In the genomic region with DNA sequence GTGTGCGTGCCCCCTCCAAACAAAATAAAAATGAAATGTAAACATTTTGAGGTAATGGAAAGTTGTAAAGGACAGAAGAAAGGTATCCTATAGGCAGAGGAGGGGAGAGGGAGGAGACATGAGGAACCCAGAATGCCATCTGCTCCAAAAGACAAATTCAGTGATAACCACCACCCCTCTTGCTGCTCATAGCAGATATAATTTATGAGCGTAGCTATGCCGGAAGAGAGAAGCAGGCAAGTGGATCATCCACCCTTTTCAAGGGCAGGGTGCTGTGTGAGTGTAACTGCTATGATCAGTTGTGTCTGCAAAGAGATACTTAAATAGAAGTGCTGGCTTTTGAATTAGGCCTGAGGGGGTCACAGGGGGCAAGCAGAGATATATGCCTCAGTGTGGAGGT, we compare ENCODE assay signal across 29 mouse cellular contexts. TPM values are rescaled to one million over a fixed set of nuclear protein-coding genes. Genes with fewer than 3 reads are reported as not detected.
DNase-seq lines count a peak whose midpoint lies in the region; ATAC-seq lines count a peak whose summit lies in the region.
"Had no signal": no experiment of that assay in that cellular context is flagged by ENCODE, and none has a peak within 500 bp of the region (broad histone marks: within the 10 kb centered on the region; RNA-seq: fewer than 3 reads in every experiment).

No protein-coding gene starts in this region.

- ATAC-seq in erythroblast, adult 5-6 weeks (replicated peaks; ENCODE audit: low FRiP score, poor library complexity, severe bottlenecking) = peak; percentile 89
- ATAC-seq in liver, embryonic 13.5 days (ENCODE audit: low read depth) = peak; percentile 87
- ATAC-seq in megakaryocyte-erythroid progenitor cell, adult 5-6 weeks (replicated peaks; ENCODE audit: low FRiP score, low TSS enrichment, poor library complexity, severe bottlenecking) = peak; percentile 81
- no peak for ATAC-seq in midbrain, embryonic 14.5 days (ENCODE audit: low FRiP score, low TSS enrichment)
- ATAC-seq: forebrain, postnatal 0 days; intestine, embryonic 16.5 days; midbrain, embryonic 13.5 days had no signal

- H3K4me3 ChIP-seq in liver, embryonic 13.5 days (replicated peaks) = no peak overlapping the region
- H3K4me3 ChIP-seq in hindbrain, embryonic 10.5 days = no peak overlapping the region
- no peak overlapping the region for H3K4me3 ChIP-seq in midbrain, embryonic 14.5 days (replicated peaks; ENCODE audit: low read depth, low read length)
- H3K4me3 ChIP-seq: heart, embryonic 10.5 days; heart, embryonic 15.5 days; hindbrain, embryonic 13.5 days; megakaryocyte, embryonic 14.5 days; midbrain, embryonic 13.5 days had no signal

- H3K27ac ChIP-seq in liver, embryonic 13.5 days = peak overlapping the region; percentile 69
- no peak overlapping the region for H3K27ac ChIP-seq in hindbrain, embryonic 10.5 days
- no peak overlapping the region for H3K27ac ChIP-seq in midbrain, embryonic 14.5 days (replicated peaks; ENCODE audit: low read depth, low read length)
- H3K27ac ChIP-seq: heart, embryonic 10.5 days; heart, embryonic 15.5 days; hindbrain, embryonic 13.5 days; midbrain, embryonic 13.5 days had no signal

- peaks cover 5% of the 10 kb centered on the region; the same call in 1 of the 2 replicates for H3K36me3 ChIP-seq in liver, embryonic 13.5 days
- H3K36me3 ChIP-seq in hindbrain, embryonic 10.5 days = peaks cover 14% of the 10 kb centered on the region
- peaks cover 9% of the 10 kb centered on the region for H3K36me3 ChIP-seq in midbrain, embryonic 14.5 days (ENCODE audit: control insufficient read depth, insufficient read depth, low read length)

- 48% methylated on average over 3 of the region's 3 CpGs for WGBS in liver, embryonic 13.5 days (ENCODE audit: insufficient replicate concordance)
- 96% methylated on average over 3 of the region's 3 CpGs for WGBS in hindbrain, embryonic 10.5 days
- 92% methylated on average over 3 of the region's 3 CpGs for WGBS in midbrain, embryonic 14.5 days

- no peaks in the 10 kb centered on the region for H3K9me3 ChIP-seq in liver, embryonic 13.5 days (replicated peaks)
- H3K9me3 ChIP-seq in hindbrain, embryonic 10.5 days = no peaks in the 10 kb centered on the region
- no peaks in the 10 kb centered on the region for H3K9me3 ChIP-seq in midbrain, embryonic 14.5 days (ENCODE audit: control insufficient read depth, low read length)
- H3K9me3 ChIP-seq: heart, embryonic 10.5 days; heart, embryonic 15.5 days; hindbrain, embryonic 13.5 days; midbrain, embryonic 13.5 days had no signal

- no peak overlapping the region for H3K9ac ChIP-seq in liver, embryonic 13.5 days
- no peak overlapping the region for H3K9ac ChIP-seq in midbrain, embryonic 14.5 days (replicated peaks; ENCODE audit: low read length)
- H3K9ac ChIP-seq: forebrain, postnatal 0 days; heart, embryonic 15.5 days; hindbrain, embryonic 13.5 days; midbrain, embryonic 13.5 days had no signal

- no peaks in the 10 kb centered on the region for H3K27me3 ChIP-seq in liver, embryonic 13.5 days
- no peaks in the 10 kb centered on the region for H3K27me3 ChIP-seq in hindbrain, embryonic 10.5 days (ENCODE audit: insufficient read depth, poor library complexity, severe bottlenecking)
- H3K27me3 ChIP-seq in midbrain, embryonic 14.5 days (ENCODE audit: control insufficient read depth, insufficient read depth, low read length) = no peaks in the 10 kb centered on the region
- H3K27me3 ChIP-seq: heart, embryonic 15.5 days; hindbrain, embryonic 13.5 days; midbrain, embryonic 13.5 days had no signal

- DNase-seq in MEL-GATA-1-ER (ENCODE audit: extremely low read depth, low read depth) = peak; percentile 23
- peak; percentile 31 for DNase-seq in liver, embryonic 13.5 days
- no peak for DNase-seq in layer of hippocampus, postnatal 36 days
- DNase-seq in hindbrain, embryonic 10.5 days (ENCODE audit: low spot score) = no peak
- DNase-seq in midbrain, embryonic 14.5 days = no peak
- DNase-seq: adrenal gland, postnatal 25 days; cerebellum, adult 8-10 months; cerebellum, postnatal 25 days; forebrain, postnatal 0 days; kidney, adult 9 months; kidney, postnatal 14 days; layer of hippocampus, adult 9-11 months; lung, postnatal 36 days; right cerebral cortex, postnatal 14 days; thymus, postnatal 25 days had no signal

- peak overlapping the region; percentile 35; the same call in 1 of the 2 replicates for H3K4me2 ChIP-seq in liver, embryonic 13.5 days
- no peak overlapping the region for H3K4me2 ChIP-seq in midbrain, embryonic 14.5 days (ENCODE audit: low read length)
- H3K4me2 ChIP-seq: heart, embryonic 15.5 days; hindbrain, embryonic 13.5 days; midbrain, embryonic 13.5 days had no signal

- peaks cover 29% of the 10 kb centered on the region for H3K4me1 ChIP-seq in liver, embryonic 13.5 days (replicated peaks)
- no peaks in the 10 kb centered on the region for H3K4me1 ChIP-seq in hindbrain, embryonic 10.5 days (replicated peaks)
- no peaks in the 10 kb centered on the region for H3K4me1 ChIP-seq in midbrain, embryonic 14.5 days (ENCODE audit: control insufficient read depth, insufficient read depth, low read length)
- H3K4me1 ChIP-seq: heart, embryonic 10.5 days; hindbrain, embryonic 13.5 days; megakaryocyte, embryonic 14.5 days; midbrain, embryonic 13.5 days had no signal

RNA-seq across cellular contexts. Expression of a gene that starts 8.8 kb away (rescaled TPM):
- total RNA-seq in erythroblast, adult 5-6 weeks (2015; ENCODE audit: low replicate concordance) = not detected in 2 replicates
- 0.77 TPM in 1 of 2 replicates, not detected in the other for total RNA-seq in erythroblast, adult 5-6 weeks (2017; ENCODE audit: low replicate concordance)
- polyA plus RNA-seq in liver, embryonic 13.5 days (2015; fragmentation: Nextera tagmentation; extraction: Ambion mirVana) = 0.14 and 0.35 TPM in 2 replicates
- 0.45 TPM in 1 of 2 replicates, not detected in the other for total RNA-seq in megakaryocyte-erythroid progenitor cell, adult 5-6 weeks (2014; fragmentation: Nextera tagmentation)
- not detected in 2 replicates for total RNA-seq in megakaryocyte-erythroid progenitor cell, adult 5-6 weeks (2017)
- total RNA-seq in layer of hippocampus, postnatal 36 days (2021) = 1 to 10 TPM; 6.9 to 7.8 TPM
- 0.80 and 1.5 TPM in 2 replicates for polyA plus RNA-seq in hindbrain, embryonic 10.5 days (2016; fragmentation: Nextera tagmentation; extraction: Ambion mirVana)
- 2.5 and 3.5 TPM in 2 replicates for polyA plus RNA-seq in midbrain, embryonic 14.5 days (2014; fragmentation: Nextera tagmentation; extraction: Ambion mirVana)
- total RNA-seq: adrenal gland, adult 18-20 months; adrenal gland, postnatal 25 days; granulocyte monocyte progenitor cell, adult 5-6 weeks; heart, postnatal 25 days; liver, adult 2 months; monocyte, adult 5-6 weeks had no signal
- polyA plus RNA-seq: limb, embryonic 11.5 days; liver, adult 2 months had no signal

RNA-seq across cellular contexts. Expression of a gene that starts 39.4 kb away (rescaled TPM):
- total RNA-seq in erythroblast, adult 5-6 weeks (2015; ENCODE audit: low replicate concordance) = 13.2 and 23.4 TPM in 2 replicates
- 5.6 and 17.7 TPM in 2 replicates for total RNA-seq in erythroblast, adult 5-6 weeks (2017; ENCODE audit: low replicate concordance)
- 170 and 193 TPM in 2 replicates for polyA plus RNA-seq in liver, embryonic 13.5 days (2015; fragmentation: Nextera tagmentation; extraction: Ambion mirVana)
- total RNA-seq in megakaryocyte-erythroid progenitor cell, adult 5-6 weeks (2014; fragmentation: Nextera tagmentation) = 140 and 158 TPM in 2 replicates
- 103 and 142 TPM in 2 replicates for total RNA-seq in megakaryocyte-erythroid progenitor cell, adult 5-6 weeks (2017)
- 10 to 100 TPM; 34.9 to 43.7 TPM for total RNA-seq in layer of hippocampus, postnatal 36 days (2021)
- polyA plus RNA-seq in hindbrain, embryonic 10.5 days (2016; fragmentation: Nextera tagmentation; extraction: Ambion mirVana) = 467 and 523 TPM in 2 replicates
- 258 and 288 TPM in 2 replicates for polyA plus RNA-seq in midbrain, embryonic 14.5 days (2014; fragmentation: Nextera tagmentation; extraction: Ambion mirVana)

RNA-seq across cellular contexts. Expression of a gene that starts 39.9 kb away (rescaled TPM):
- total RNA-seq in erythroblast, adult 5-6 weeks (2015; ENCODE audit: low replicate concordance) = 3.8 and 8.8 TPM in 2 replicates
- 2.9 and 6.1 TPM in 2 replicates for total RNA-seq in erythroblast, adult 5-6 weeks (2017; ENCODE audit: low replicate concordance)
- 9.5 and 13.0 TPM in 2 replicates for polyA plus RNA-seq in liver, embryonic 13.5 days (2015; fragmentation: Nextera tagmentation; extraction: Ambion mirVana)
- 19.6 and 28.4 TPM in 2 replicates for total RNA-seq in megakaryocyte-erythroid progenitor cell, adult 5-6 weeks (2014; fragmentation: Nextera tagmentation)
- 12.7 and 17.5 TPM in 2 replicates for total RNA-seq in megakaryocyte-erythroid progenitor cell, adult 5-6 weeks (2017)
- total RNA-seq in layer of hippocampus, postnatal 36 days (2021) = 10 to 100 TPM; 36.5 to 40.7 TPM
- 24.4 and 26.0 TPM in 2 replicates for polyA plus RNA-seq in hindbrain, embryonic 10.5 days (2016; fragmentation: Nextera tagmentation; extraction: Ambion mirVana)
- polyA plus RNA-seq in midbrain, embryonic 14.5 days (2014; fragmentation: Nextera tagmentation; extraction: Ambion mirVana) = 20.2 and 29.5 TPM in 2 replicates

Comparison
In these comparisons a context has a peak if more than half of its experiments do, and no peak if none do; other contexts are left out.
1. DNase-seq: peak in MEL-GATA-1-ER (single experiment) and liver, embryonic 13.5 days (single experiment); none in layer of hippocampus, postnatal 36 days (0 of 2), hindbrain, embryonic 10.5 days (single experiment) and midbrain, embryonic 14.5 days (single experiment).
2. RNA of a gene that starts 8.8 kb away (total RNA-seq): 6.9 to 7.8 TPM in layer of hippocampus, postnatal 36 days; 0.77 TPM in erythroblast, adult 5-6 weeks and 0.45 TPM in megakaryocyte-erythroid progenitor cell, adult 5-6 weeks; every median in the first group is over 4 times any median in the second.